Mouse (Mus musculus) ES-Bruce4 (cell line): Measurements from ENCODE around the gene Gtf2e1. TPM values are rescaled to one million over a fixed set of nuclear protein-coding genes. Genes with fewer than 3 reads are reported as not detected.

Experiments used
- H3K27ac ChIP-seq: 2 replicates; pipeline ENCODE4 v1.5.1; 2012; ENCODE audit warnings: low read length, inconsistent platforms; ENCODE audit not compliant: insufficient read depth
- H3K27me3 ChIP-seq: 2 replicates; pipeline ENCODE4 v1.6.1; 2012; ENCODE audit warnings: mild to moderate bottlenecking, low read length, inconsistent platforms; ENCODE audit not compliant: control insufficient read depth, poor library complexity, insufficient read depth, severe bottlenecking
- H3K36me3 ChIP-seq: 2 replicates; pipeline ENCODE4 v1.6.1; 2012; ENCODE audit warnings: inconsistent platforms, mild to moderate bottlenecking, low read length, moderate library complexity; ENCODE audit not compliant: control insufficient read depth, poor library complexity, insufficient read depth, severe bottlenecking
- H3K4me1 ChIP-seq: one replicate; pipeline ENCODE4 v1.8.1; 2011; ENCODE audit warnings: low read length; ENCODE audit not compliant: control insufficient read depth, insufficient read depth
- H3K4me3 ChIP-seq: 2 replicates; pipeline ENCODE4 v1.5.1; 2011; ENCODE audit warnings: low read depth, mild to moderate bottlenecking, low read length
- H3K9ac ChIP-seq: 2 replicates; pipeline ENCODE4 v1.6.1; 2012; ENCODE audit warnings: low read depth, mild to moderate bottlenecking, inconsistent platforms; ENCODE audit not compliant: poor library complexity, severe bottlenecking
- H3K9me3 ChIP-seq: replicated peaks from 2 replicates; pipeline ENCODE4 v1.6.1; 2012; ENCODE audit warnings: mild to moderate bottlenecking, low read length, inconsistent platforms; ENCODE audit not compliant: control insufficient read depth, poor library complexity, insufficient read depth, severe bottlenecking
- CTCF ChIP-seq: IDR thresholded peaks from one replicate; pipeline ENCODE4 v1.8.1; 2011; ENCODE audit warnings: low read depth, low read length
- EP300 ChIP-seq: IDR thresholded peaks from 2 replicates; pipeline ENCODE4 v1.6.1; 2011; ENCODE audit warnings: low read depth, low read length; ENCODE audit not compliant: insufficient read depth
- POLR2A ChIP-seq: IDR thresholded peaks from one replicate; pipeline ENCODE4 v1.8.1; 2011; ENCODE audit warnings: low read length; ENCODE audit not compliant: insufficient read depth
- polyA plus RNA-seq: library from polyadenylated mRNA; stranded (reverse); fragments of >200 nt; gene quantifications from 2 replicates; pipeline ENCODE4 v1.2.4, GENCODE M21; 2011; ENCODE audit warnings: low read depth; ENCODE audit not compliant: missing spikeins, insufficient read depth, insufficient read length

The Gtf2e1 gene
- polyA plus RNA-seq, 1 experiment = 68.9 TPM

DNA sequence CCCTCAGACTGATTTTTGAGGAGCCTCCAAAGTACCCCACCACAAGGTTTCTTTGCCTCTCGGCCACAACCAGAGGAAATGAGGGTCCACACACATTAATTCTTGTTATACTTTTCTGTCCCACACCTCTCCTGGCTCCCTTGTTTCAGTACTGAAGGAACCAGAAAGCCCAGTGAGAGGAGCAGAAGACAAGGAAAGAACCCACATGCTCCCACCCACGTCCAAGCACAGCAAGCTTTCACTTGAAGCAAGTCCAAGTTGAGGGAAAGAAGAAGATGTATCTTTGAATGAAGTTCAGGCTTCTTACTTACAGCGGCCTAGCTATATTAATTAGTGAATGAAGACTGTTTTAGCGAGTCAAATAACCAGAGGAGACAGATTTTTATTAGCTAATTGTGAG, 76.7 kb downstream of the Gtf2e1 start:
- Histone ChIP-seq H3K27ac (no peak overlapping the region), H3K9me3 (no peaks in the 10 kb centered on the region), H3K36me3 (no peaks in the 10 kb centered on the region), H3K4me1 (no peaks in the 10 kb centered on the region), H3K9ac (no peak overlapping the region), H3K4me3 (no peak overlapping the region), H3K27me3 (no peaks in the 10 kb centered on the region)
- TF ChIP-seq EP300 = no peak
- no peak for TF ChIP-seq POLR2A
- TF ChIP-seq CTCF = no peak

- H3K27ac ChIP-seq = no peak overlapping the region
- TF ChIP-seq POLR2A (no peak), CTCF (no peak)
- H3K9me3 ChIP-seq = no peaks in the 10 kb centered on the region
- H3K4me3 ChIP-seq = no peak overlapping the region
- H3K9ac ChIP-seq = no peak overlapping the region
- H3K27me3 ChIP-seq = no peaks in the 10 kb centered on the region
- no peaks in the 10 kb centered on the region for H3K36me3 ChIP-seq
- H3K4me1 ChIP-seq = no peaks in the 10 kb centered on the region
Observed at GRCm38 (mm10) chr16:37461601-37462000, 78.0 kb downstream of the Gtf2e1 start.

Other genes starting within 250 kb of the Gtf2e1 start
- gene Stxbp5l, start 154.8 kb downstream of the Gtf2e1 start, polyA plus RNA-seq = 0.18 and 0.52 TPM in 2 replicates
- 20.4 and 21.5 TPM in 2 replicates for gene Rabl3, start 96 bp upstream of the Gtf2e1 start, polyA plus RNA-seq
- gene Hgd, start 40.4 kb upstream of the Gtf2e1 start, polyA plus RNA-seq = not detected in 2 replicates
- 79.1 and 93.9 TPM in 2 replicates for gene Ndufb4, start 114.7 kb upstream of the Gtf2e1 start, polyA plus RNA-seq
- gene Fstl1, start 237.1 kb upstream of the Gtf2e1 start, polyA plus RNA-seq = 53.1 and 56.4 TPM in 2 replicates